Mouse (Mus musculus): ENCODE measurements at regions not wholly inside any gene's neighbourhood (a gene's known extent, or its start where the extent isn't known, plus 50 kb on each side); places are given as distances from the start of the nearest gene placed in this dataset.

DNA sequence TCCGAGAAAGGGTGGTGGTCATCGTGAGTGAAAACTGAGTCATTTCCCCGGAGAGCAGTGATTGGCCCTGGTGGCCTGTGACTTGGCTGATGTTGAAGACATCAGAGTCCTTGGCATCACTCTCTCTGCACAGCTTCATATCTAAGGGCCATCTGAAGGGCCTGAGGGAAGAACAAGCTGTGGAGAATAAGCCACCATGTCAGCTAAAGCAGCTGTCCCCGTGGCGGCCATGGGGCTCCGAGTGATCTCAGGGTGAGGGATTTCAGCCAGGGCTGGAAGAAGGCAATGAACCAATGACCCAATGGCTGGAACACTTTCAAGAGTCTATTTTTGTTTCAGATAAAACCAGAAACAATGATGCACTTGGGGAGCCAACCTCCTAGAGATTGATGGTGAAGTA is 62.2 kb downstream of the Ttc32 start:
- DNase-seq: peak; percentile 98

DNA sequence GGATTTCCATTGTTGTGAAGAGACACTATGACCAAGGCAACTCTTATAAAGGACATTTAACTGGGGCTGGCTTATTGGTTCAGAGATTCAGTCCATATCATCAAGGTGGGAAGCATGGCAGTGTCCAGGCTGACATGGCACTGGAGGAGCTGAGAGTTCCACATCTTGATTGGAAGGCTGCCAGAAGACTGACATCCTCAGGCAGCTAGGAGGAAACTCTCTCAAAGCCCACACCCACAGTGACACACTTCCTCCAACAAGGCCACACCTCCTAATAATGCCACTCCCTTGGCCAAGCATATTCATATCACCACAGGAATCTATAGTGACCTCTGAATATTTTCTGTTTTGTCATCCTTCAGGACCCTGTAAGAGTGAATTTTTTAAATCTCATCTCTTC is 65.3 kb downstream of the Ttc32 start:
- DNase-seq: peak; percentile 77

DNA sequence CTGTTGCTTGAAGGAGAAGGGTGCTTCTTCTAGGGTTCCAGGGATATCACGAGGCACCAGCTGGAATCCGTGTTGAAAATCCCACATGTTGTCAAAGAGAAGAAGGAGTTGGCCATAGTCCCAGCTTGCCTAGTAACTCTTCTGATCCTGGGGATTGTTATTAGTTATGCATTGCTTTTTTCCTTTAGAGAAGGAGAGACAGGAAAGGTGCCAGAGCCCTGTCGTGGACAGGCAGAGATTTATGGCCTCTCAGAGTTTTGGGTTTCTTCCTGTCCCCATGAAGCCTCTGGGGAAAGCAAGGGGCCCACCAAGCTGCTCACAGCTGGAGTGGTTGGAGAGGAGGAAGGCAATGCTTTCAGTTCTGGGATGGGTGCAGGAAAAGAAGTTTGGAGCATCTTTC is 76.6 kb downstream of the Ttc32 start:
- peak; percentile 98 for DNase-seq

DNA sequence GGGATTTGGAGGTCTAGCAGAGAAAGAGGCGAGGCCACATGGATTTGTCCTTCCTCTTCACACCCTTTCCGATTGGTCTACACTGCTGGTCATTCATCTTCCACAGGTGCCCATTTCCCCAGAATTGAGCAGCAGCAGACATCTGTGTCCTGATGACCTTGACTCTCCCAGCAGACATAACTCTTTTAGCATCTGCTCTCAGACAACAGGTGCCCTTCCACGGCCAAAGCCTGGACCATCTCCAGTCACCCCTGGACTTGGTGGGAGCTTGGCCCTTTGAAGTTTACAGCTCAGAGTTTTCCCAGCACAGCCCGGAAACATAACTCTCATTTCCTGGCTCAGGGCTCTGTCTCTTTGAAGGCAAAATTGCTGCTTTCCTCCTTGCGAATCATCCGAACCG is 80.0 kb downstream of the Ttc32 start:
- DNase-seq: peak; percentile 76

DNA sequence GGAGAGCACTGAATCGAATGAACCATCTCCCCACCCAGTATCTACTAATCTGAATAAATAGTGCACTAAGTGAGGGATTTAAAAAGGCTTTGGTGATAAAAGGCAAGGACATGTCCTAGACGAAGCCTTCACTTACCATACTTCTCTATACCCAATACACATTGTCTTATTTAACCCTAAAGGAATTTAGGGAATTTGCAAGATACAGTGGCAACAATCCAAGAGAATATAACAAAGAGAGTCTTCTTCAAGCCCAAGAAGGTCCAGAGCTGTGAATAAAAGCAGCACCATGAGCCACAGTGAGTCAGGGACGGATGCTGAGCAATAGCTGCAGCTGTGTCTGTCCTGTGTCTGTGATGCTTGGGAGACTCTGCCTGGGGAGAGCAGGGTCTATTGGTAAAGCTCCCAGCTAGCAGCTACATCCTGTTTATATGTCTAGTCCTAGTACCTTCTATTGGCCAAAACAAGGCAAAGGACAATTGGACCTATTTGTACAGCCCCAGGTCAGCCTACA is 82.4 kb downstream of the Ttc32 start:
- DNase-seq: peak; percentile 89

DNA sequence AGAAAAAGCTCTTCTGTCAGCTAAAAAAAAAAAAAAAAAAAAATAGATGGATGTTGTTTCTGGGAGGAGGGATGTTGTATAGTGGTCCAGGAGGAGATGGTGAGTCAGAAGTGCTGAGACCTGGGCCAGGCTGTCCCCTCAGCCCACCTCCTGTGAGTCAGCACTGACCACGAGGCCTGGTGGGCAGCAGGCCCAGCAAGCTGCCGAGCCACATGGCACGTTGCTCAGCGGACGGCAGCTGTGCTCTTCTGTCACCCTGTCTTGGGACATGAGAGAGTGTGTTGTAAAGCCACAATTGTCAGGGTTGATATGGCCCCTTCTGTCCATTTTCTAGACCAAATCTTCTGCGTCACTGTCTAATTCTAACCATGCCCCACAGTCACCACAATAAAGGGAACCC is 83.9 kb downstream of the Ttc32 start:
- DNase-seq: peak; percentile 99

DNA sequence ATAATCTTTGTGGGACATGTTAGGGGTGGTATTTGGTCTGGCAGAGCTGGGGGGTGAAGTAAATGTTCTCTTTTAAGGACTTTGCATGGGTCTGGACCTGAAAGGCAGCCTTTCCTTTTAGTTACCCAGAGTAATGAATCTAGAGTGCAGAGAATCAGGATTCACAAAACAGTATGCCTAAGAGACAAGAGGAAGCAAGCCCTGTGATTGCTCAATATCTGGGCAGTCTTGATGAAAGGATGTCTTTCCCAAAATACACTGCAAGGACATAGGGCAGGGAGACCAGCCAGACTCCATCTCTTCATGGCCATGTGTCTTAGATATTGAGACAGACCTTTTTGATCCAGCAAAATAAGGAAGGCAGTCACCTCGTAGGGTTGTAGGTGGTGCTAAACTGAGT is 84.3 kb downstream of the Ttc32 start:
- peak; percentile 94 for DNase-seq

DNA sequence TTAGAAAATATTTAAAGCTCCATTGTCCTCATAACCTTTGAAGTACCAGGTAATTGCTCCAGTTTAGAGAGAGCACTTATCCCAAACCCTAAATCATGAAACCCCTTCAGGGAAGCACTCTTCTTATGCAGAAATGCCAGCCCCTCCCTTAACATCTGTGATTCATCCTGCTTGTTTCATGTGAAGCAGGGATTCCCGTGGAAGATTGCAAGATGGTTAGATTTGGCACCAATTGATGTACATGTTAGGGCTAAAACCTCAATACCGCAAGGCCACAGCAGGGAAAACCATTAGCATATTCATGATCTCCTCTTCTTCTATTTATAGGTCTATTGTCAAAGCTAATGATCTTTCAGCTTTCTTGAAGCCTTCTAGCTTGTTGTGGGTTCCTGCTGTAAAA is 88.8 kb downstream of the Ttc32 start:
- peak; percentile 37 for DNase-seq

DNA sequence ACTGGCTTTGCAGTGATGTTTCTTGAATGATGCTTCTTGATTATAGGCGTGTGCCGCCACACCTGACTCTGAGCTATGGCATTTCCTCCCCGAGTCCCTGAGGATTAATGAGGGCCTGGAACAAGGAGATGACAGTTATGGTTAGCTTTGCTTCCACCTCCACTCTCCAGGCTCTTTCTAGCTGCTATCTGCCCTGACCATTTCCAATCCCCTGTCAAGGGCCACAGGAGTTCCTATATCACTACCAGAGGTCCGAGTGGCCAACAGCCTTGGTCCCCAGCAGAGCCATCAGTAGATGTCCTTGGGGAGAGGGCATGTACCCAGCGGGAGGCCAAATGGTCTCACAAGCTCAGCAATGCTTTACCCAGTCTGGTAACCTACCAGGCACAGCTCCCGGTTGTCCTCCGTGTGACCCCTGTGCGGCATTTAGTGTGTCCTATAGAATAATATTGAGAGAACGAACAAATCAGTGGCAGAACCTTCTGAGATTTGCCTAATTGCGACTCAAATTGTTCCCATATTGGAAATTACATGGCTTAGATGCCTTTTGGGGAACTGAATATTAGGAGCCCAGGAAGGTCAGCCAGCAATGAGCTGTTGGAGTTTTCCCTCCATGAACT is 98.2 kb downstream of the Ttc32 start:
- peak; percentile 93 for DNase-seq

DNA sequence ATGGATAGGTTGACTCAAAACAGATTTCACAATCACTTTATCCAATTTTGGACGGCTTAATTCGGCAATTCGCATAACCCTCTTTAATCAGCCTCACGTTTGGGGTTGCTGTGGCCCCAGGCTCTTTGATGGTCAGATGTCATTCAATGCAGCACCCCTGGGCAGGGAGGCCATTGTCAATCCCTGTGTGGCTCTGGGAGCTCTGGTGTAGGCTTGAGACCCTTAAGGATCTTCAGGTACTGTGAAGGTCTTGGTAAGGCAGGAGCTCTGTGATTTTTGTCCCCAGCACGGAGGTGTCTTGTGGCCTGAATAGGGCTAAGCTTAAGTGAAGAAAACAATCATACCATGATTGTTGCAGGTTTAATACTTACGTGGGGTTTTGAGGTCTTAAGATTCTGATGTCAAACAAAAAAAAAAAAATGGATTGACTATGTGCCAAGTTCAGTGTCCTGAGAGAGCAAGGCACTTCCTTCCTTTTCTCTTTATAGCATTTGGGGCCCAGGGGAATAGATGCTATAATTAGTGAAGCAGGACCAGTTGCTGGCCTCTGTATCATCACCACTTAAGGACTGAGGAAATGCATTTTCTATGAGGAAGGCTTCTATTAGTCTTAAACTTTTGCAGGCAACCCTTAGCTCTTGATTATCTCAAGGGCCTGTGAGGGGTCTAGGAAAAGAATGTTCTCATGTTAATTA is 98.9 kb downstream of the Ttc32 start:
- peak; percentile 94 for DNase-seq

DNA sequence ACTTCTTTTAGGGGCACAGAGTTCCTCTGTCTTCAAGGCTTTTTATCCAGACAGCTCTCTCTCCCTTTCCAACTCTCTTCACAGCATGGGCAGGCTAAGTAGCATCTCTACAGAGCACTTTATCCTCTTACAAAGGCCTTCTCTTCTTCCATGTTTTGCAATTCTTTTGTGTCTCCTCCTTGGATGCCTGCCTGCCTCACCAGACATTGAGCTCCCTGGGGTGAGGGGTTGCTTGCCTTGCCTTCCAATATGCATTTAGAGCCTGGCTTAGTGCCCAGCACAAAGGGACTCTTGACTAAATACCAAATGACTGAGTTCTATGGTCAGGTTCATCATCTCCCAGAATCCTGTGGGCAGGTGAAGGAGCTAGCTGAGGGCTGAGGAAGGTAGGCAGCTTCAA is 102.8 kb downstream of the Ttc32 start:
- DNase-seq: peak; percentile 49

DNA sequence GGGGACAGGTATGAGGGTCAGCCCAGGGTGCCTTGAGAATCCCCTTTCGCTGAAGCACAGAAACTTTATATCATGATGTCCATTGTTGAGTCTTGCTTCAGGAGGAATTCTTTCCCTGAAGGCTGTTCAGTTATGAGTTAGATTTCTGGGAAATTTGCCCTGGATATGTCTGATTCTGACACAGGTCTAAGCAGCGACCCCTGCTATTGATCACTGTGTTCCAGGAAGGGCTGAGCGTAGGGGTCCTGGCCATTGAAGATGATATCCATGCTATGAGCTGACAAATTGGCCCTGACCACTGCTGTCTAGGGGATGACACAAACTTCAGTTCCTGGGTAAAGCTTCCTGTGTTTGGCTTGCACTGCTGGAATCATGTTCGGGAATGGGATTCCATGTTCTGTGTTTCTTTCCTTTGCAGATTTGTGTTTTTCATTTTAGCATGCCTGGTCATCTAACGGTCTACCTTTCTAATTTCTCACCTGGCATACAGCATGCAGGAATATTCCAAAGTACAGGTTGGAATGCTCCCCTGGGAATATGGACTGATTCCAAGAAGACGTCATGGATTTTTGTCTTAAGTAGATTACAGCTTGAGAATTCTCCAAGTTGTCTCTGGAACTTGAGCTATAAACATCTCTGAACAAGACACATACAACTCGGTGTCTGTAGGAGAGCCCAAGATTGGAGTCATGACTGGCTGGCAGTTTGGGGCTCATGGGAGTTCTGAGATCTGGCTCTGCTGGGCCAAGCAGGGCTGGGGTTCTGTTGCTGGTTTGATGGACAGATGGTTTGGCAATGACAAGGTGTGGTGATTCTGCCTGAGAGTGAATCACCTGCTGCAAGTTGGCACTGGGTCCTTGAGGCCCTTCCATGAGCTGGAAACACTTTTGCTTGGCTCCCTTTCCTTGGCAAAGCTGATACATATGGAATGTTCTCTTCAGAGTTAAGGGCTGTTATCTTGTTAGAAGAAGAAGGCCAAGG is 104.4 kb downstream of the Ttc32 start:
- DNase-seq: peak; percentile 90

DNA sequence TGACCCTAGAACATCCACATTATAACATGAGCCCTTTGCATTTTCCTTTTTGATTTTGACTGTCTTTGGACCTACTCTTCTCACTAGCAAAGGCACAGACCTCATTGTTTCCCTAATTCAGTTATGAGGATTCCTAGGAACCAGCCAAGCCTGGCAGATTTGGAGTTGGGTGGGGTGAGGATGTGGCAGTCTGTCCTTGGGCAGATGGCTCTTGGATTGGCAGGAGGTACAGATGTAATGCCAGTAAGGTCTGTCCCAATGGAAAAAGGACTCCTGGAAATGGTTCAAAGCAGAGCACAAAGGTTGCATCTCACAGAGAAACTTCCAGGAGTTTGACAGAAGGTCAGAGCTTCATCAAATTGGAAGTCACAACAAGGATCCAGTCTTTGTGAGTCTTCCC is 121.2 kb downstream of the Ttc32 start:
- peak; percentile 34 for DNase-seq

DNA sequence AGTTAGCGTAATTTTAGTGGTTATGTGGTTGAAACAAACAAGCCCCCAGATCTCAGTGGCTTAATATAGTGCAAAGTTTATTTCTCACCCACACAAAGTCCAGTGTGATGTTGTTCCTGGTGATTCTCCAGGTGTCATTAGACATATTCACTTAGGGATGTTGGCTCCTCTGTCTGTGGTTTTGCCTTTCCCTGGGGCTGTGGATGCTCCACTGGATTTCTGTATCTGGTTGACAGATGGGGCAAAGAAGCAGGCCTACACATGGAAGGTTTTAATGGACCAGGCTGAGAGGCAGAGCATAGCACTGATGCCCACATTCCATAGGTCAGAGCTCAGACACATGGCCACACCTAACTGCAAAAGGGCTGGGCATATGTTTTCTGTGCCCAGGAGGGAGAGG is 121.6 kb downstream of the Ttc32 start:
- DNase-seq: peak; percentile 57

DNA sequence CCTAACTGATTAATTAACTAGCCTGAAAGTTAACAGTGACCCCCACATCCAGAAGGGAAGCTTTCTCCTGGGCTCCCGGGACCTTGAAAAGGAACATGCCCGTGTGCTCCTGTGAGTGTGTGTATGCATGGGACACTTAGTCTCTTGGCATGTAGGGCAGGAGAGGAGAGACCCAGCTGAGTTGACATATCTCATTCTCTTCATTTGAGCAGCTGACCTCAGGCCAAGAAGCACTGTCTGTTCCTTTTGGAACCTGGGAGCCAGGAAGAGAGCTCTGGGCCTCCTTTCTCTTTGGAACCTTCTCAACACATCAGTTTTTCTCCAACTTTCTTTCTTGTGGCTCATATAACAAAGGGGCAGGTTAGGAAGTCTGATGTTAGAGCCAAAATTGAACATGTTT is 124.7 kb downstream of the Ttc32 start:
- peak; percentile 58 for DNase-seq

DNA sequence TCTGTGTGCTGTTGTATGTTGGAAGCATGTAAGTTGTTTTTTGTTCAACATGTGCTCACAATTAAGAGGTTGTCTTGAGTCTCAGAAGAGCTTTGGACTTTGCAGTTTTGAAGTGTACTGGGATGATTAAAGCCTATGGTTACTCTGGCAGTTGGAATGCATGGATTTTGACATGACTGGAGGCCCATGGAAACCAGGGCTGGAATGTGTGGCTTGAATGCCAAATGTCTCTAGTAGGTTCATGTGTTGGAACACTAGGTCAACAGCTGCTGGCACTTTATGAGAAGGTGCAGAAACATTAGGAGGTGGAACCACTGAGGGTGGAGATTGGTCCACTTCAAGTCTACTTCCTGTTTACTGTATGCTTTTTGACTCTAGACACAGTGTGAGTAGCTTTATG is 127.0 kb downstream of the Ttc32 start:
- DNase-seq: peak; percentile 59

DNA sequence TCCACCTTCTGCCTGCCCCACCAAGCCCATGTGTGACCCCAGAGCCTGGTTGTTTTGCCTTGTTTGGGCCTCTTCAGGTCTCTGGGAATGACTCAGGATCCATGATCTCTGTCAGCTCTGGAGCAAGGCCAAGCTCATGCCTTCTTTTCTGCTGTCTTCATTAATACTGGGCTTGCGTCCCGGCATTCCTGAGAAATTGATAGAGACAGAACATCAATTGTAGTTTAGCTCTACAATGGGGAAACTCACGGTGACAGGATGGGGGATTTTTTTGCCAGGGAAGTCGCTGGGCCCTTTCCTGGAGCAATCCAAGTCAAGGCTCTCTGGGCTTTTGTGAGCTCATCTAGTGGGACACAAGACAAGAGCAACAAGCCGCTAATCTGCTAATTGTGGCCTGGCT is 129.0 kb downstream of the Ttc32 start:
- peak; percentile 84 for DNase-seq

DNA sequence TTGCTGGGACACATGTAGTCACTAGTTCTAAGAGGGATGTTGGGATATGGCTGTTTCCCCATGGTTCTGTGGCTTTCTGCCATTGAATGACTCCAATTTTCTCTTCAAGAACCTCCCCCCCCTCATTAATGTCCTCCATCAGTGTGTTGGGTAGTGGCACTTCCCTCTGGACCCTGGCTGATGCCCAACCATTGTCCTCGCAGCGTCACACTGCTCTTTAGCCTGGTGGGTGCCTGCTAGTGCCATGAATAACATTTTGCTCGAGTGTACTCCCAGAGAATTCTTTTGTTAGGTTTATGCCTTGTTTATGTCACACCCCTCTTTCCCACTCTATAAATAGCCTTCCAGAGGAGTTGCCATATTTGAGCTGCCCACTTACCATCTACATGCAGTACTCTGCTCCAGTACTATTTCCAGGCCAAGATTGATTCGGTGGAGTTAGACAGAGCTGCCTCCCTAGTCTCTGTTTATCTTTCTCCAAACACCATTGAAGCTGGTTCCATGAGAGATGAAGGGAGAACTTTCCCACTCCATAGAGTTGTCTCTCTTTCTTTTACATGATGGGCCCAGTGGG is 135.7 kb downstream of the Ttc32 start:
- DNase-seq: peak; percentile 95

DNA sequence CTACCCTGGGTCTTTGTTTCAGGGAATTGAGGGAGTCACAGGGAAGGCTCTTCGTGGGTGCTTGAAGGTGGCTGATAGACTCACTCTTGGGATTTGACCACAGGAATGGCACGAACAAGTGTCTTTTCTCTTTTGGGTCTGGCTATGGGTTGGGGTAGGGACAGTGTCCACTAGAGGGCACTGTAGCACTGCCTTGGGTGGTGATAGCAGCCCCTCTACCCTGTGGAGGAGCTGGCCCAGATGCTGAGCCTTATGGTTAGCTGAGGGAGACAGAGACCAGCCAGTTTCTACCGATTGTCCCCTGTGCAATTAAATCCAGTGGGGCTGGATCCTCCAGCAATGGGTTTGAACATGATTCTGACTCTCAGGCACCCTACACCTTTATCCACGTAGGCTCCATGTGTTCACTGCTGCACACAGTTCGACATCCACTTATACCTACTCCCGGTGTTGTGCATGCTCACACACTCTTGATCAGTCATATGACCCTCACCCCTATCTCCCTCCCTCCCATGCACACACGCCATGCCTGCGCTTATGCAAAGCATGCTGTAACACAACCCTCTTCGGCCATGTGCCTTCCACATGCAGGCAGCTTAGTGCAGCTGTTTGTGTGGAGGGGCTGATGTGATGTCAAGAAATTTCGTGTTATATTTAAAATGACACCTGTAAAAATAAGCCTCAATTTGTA is 136.6 kb downstream of the Ttc32 start:
- DNase-seq: peak; percentile 92

DNA sequence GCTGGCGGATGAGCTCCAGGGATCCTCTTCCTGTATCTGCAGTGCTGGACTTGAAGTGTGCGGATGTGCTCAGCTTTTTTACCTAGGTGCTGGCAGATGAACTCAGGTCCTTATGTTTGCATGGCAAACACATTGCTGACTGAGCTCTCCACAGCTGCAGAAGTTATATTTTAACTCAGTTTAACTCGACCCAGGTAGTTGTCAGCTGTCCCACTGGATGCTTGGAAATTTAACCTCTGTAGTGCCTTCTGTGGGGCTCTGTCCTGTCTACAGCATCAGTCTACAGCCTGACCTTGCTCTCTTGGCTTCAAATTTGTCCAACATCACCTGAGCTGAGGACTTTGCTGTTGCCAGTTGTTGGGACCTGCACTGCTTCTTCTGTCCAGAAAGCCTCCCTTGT is 139.2 kb downstream of the Ttc32 start:
- DNase-seq: peak; percentile 68

DNA sequence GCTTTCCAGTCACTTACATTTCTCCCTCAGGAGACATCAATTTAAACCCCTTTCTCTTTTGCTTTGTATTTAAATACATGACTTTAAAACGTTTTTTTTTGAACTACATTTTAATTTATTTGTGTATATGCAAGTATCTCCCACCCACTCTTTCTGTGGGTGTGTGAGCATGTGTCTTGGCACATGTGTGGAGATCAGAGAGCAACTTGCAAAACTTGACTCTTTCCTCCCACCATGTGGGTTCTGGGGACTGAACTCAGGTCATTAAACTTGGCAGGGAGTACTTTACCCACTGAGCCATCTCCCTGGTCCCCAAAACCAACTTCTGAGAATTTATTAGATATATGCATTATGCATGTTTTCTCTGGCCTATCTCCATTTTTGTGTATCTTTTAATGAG is 143.9 kb downstream of the Ttc32 start:
- peak; percentile 41 for DNase-seq

DNA sequence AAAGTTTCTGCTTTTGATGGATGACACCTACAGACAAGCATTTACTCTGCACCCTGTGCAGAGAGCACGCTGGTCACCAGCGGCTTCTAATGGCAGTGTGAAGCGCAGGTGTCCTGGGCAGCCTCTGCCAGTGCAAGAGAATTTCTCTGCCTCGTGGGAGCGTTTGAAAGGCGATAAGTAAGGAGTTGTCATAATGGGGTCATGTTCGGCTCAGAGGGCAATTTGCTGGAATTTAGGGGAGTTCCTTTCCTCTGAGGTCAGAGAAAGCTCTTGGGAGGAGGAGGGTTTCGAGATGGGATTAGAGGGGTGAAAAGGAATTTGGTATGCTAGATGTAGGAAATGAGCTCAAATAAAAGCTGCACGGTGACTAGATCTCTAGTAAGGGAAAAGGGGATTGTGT is 144.5 kb downstream of the Ttc32 start:
- peak; percentile 88 for DNase-seq

Measured in heart, adult 11 months (tissue).